Mouse (Mus musculus) lung, postnatal 36 days (tissue): ENCODE results near the gene Gigyf1.

ENCODE experiments used
- DNase-seq: peaks from one replicate; pipeline ENCODE4 v3.0.0; 2022; ENCODE audit warnings: mixed read lengths

Gene Gigyf1

GRCm38 (mm10) chr5:137518436-137518835, at the start of gene Gigyf1:
Gene Gigyf1 (plus strand): TSS chr5:137518548.
- peak; percentile 39 for DNase-seq

GRCm38 (mm10) chr5:137472252-137472904, 46.0 kb upstream of the Gigyf1 start:
- DNase-seq = no peak

GRCm38 (mm10) chr5:137474351-137474750, 44.0 kb upstream of the Gigyf1 start:
- DNase-seq = no peak

GRCm38 (mm10) chr5:137476964-137477363, 41.4 kb upstream of the Gigyf1 start, which contains the start of gene Zan:
Gene Zan (minus strand): TSS chr5:137477064.
- no peak for DNase-seq

- DNase-seq = peak; percentile 92
These were observed 37.2 kb upstream of the Gigyf1 start for GRCm38 (mm10) chr5:137481138-137481537.

- no peak for DNase-seq
These were observed 36.5 kb upstream of the Gigyf1 start for GRCm38 (mm10) chr5:137481897-137482296.

- no peak for DNase-seq
These were observed 33.1 kb upstream of the Gigyf1 start for GRCm38 (mm10) chr5:137485071-137485850.

- DNase-seq = no peak
These were observed 32.5 kb upstream of the Gigyf1 start for GRCm38 (mm10) chr5:137485851-137486155.

GRCm38 (mm10) chr5:137487616-137488015, 30.7 kb upstream of the Gigyf1 start:
- DNase-seq = peak; percentile 21

- DNase-seq = no peak
These were observed 26.8 kb upstream of the Gigyf1 start for GRCm38 (mm10) chr5:137491559-137491958.

- no peak for DNase-seq
These were observed 24.5 kb upstream of the Gigyf1 start for GRCm38 (mm10) chr5:137493831-137494230.

GRCm38 (mm10) chr5:137500186-137500585, 18.2 kb upstream of the Gigyf1 start:
- DNase-seq = no peak

GRCm38 (mm10) chr5:137501709-137502666, 16.4 kb upstream of the Gigyf1 start, which contains the start of gene Pop7:
Gene Pop7 (minus strand): TSS chr5:137502518.
- peak; percentile 100 for DNase-seq

- peak; percentile 91 for DNase-seq
These were observed 15.7 kb upstream of the Gigyf1 start for GRCm38 (mm10) chr5:137502667-137503110.

- DNase-seq = peak; percentile 64
These were observed 14.3 kb upstream of the Gigyf1 start for GRCm38 (mm10) chr5:137504041-137504440.

GRCm38 (mm10) chr5:137510014-137510501, 8.3 kb upstream of the Gigyf1 start:
- DNase-seq = peak; percentile 84

GRCm38 (mm10) chr5:137510573-137511390, 7.6 kb upstream of the Gigyf1 start:
- no peak for DNase-seq

- DNase-seq = no peak
These were observed 6.6 kb upstream of the Gigyf1 start for GRCm38 (mm10) chr5:137511706-137512105.

- DNase-seq = peak; percentile 47
These were observed 5.2 kb upstream of the Gigyf1 start for GRCm38 (mm10) chr5:137512847-137513794.

GRCm38 (mm10) chr5:137513951-137514721, 4.2 kb upstream of the Gigyf1 start:
- DNase-seq = no peak
